ENCODE assay signal across 26 mouse cellular contexts in genomic region chr11:9285759-9286158, GRCm38 (mm10).
DNase-seq lines count a peak whose midpoint lies in the region; ATAC-seq lines count a peak whose summit lies in the region.
"Had no signal": no experiment of that assay in that cellular context is flagged by ENCODE, and none has a peak within 500 bp of the region (broad histone marks: within the 10 kb centered on the region; RNA-seq: fewer than 3 reads in every experiment).

No protein-coding gene starts in this region.

- 91% methylated on average over 3 of the region's 3 CpGs for WGBS in midbrain, embryonic 10.5 days

- DNase-seq in 416B (ENCODE audit: low read depth) (peak; percentile 46), MN1 (ENCODE audit: low spot score) (no peak)
- peak; percentile 67 for DNase-seq in gonadal fat pad, adult 2 months (ENCODE audit: low read depth)
- no peak for DNase-seq in layer of hippocampus, postnatal 25 days (ENCODE audit: extremely low spot score in 1 of 2, low spot score in 1 of 2)
- no peak for DNase-seq in right cerebral cortex, postnatal 10 days (ENCODE audit: low spot score in 2 of 2)
- no peak for DNase-seq in midbrain, embryonic 10.5 days (ENCODE audit: low spot score)
- DNase-seq: adrenal gland, adult 2 months; adrenal gland, postnatal 10 days; adrenal gland, postnatal 25 days; B cell, adult 2 months; cerebellum, adult 11 months; cerebellum, adult 18-20 months; cerebellum, adult 8-10 months; cerebellum, adult 9-11 months; cerebellum, postnatal 14 days; cerebellum, postnatal 36 days had no signal

- H3K36me3 ChIP-seq in midbrain, embryonic 10.5 days: no peaks in the 10 kb centered on the region
- H3K36me3 ChIP-seq: embryonic facial prominence, embryonic 10.5 days; embryonic facial prominence, embryonic 12.5 days; forebrain, embryonic 10.5 days; forebrain, embryonic 12.5 days; G1E had no signal

- no peak overlapping the region for H3K4me3 ChIP-seq in midbrain, embryonic 10.5 days
- H3K4me3 ChIP-seq: embryonic facial prominence, embryonic 10.5 days; embryonic facial prominence, embryonic 12.5 days; forebrain, embryonic 10.5 days; forebrain, embryonic 12.5 days had no signal

- no peak overlapping the region for H3K27ac ChIP-seq in midbrain, embryonic 10.5 days (replicated peaks)
- H3K27ac ChIP-seq: embryonic facial prominence, embryonic 10.5 days; embryonic facial prominence, embryonic 12.5 days; forebrain, embryonic 10.5 days; forebrain, embryonic 12.5 days had no signal

- no peaks in the 10 kb centered on the region for H3K27me3 ChIP-seq in midbrain, embryonic 10.5 days (ENCODE audit: low read depth, poor library complexity, severe bottlenecking)
- H3K27me3 ChIP-seq: embryonic facial prominence, embryonic 12.5 days; forebrain, embryonic 12.5 days had no signal

- no peaks in the 10 kb centered on the region for H3K9me3 ChIP-seq in midbrain, embryonic 10.5 days (replicated peaks)
- H3K9me3 ChIP-seq: embryonic facial prominence, embryonic 10.5 days; embryonic facial prominence, embryonic 12.5 days; forebrain, embryonic 10.5 days; forebrain, embryonic 12.5 days; G1E had no signal

- no peaks in the 10 kb centered on the region for H3K4me1 ChIP-seq in midbrain, embryonic 10.5 days
- H3K4me1 ChIP-seq: embryonic facial prominence, embryonic 10.5 days; embryonic facial prominence, embryonic 12.5 days; forebrain, embryonic 10.5 days; forebrain, embryonic 12.5 days had no signal

- ATAC-seq in common myeloid progenitor, adult 5-6 weeks (replicated peaks; ENCODE audit: low read depth, poor library complexity, severe bottlenecking): peak; percentile 65
- peak; percentile 84 for ATAC-seq in megakaryocyte, adult 5-6 weeks (ENCODE audit: poor library complexity, severe bottlenecking)
- ATAC-seq: CD4-positive, CD25-positive, alpha-beta regulatory T cell, adult 4 months; forebrain, embryonic 14.5 days; forebrain, embryonic 16.5 days had no signal

Comparison
In these comparisons a context has a peak if more than half of its experiments do, and no peak if none do; other contexts are left out.
1. DNase-seq: peak in 416B (single experiment) and gonadal fat pad, adult 2 months (single experiment); none in layer of hippocampus, postnatal 25 days (0 of 2), right cerebral cortex, postnatal 10 days (0 of 2), MN1 (single experiment) and midbrain, embryonic 10.5 days (single experiment).